Mouse (Mus musculus) C2C12 (cell line): ENCODE data around the gene Fam107b.

Experiments used
- CEBPB ChIP-seq: IDR thresholded peaks from one replicate; pipeline ENCODE4 v1.6.1; 2011; ENCODE audit warnings: low read depth, mild to moderate bottlenecking, control low read depth, moderate library complexity
- CTCF ChIP-seq: IDR thresholded peaks from one replicate; pipeline ENCODE4 v1.5.1; 2011; ENCODE audit not compliant: control insufficient read depth, insufficient read depth, insufficient read length
- FOSL1 ChIP-seq: IDR thresholded peaks from one replicate; pipeline ENCODE4 v1.8.0; 2011; ENCODE audit warnings: mild to moderate bottlenecking, low read length; ENCODE audit not compliant: poor library complexity, insufficient read depth, severe bottlenecking
- MAX ChIP-seq: IDR thresholded peaks from one replicate; pipeline ENCODE4 v1.6.1; 2011; ENCODE audit warnings: mild to moderate bottlenecking, control low read depth
- MYOG ChIP-seq: IDR thresholded peaks from one replicate; pipeline ENCODE4 v1.6.1; 2011; ENCODE audit not compliant: control insufficient read depth, insufficient read length; ENCODE audit errors: extremely low read depth
- USF1 ChIP-seq: IDR thresholded peaks from one replicate; pipeline ENCODE4 v1.6.1; 2011; ENCODE audit warnings: low read depth, mild to moderate bottlenecking, control low read depth, moderate library complexity

GRCm38 (mm10) chr2:3608868-3609854 lies 38.9 kb downstream of the Fam107b start:
- TF ChIP-seq CTCF (no peak), MAX (no peak), MYOG (no peak), CEBPB (no peak), USF1 (no peak), FOSL1 (no peak)
